Mouse (Mus musculus) E14TG2a.4 (cell line): ENCODE results near the gene Sost.

Experiments used
- CTCF ChIP-seq: conservative IDR thresholded peaks from 2 replicates; pipeline ENCODE4 v1.5.1; 2014; ENCODE audit warnings: low read length
- NANOG ChIP-seq: IDR thresholded peaks from 2 replicates; pipeline ENCODE4 v1.6.1; 2014; ENCODE audit warnings: borderline replicate concordance, low read length, mixed read lengths

DNA sequence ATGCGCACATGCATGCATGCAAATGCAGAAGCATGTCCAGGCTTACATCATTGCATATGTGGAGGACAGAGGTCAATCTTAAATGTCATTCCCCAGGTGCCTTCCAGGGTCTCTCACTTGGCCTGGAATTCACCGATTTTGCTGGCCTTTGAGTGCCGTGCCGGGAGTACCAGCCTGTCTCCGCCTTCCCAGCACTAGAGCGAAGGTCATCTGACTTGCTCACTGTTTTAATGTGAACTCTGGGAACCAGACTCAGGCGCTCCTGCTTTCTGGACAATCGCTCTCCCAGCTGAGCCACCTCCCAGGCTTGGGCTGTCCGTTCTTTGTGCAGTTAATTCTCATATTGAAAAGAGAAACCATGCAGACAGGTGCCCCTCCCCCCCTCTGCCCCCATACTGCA lies 39.5 kb upstream of the Sost start:
- TF ChIP-seq CTCF (no peak), NANOG (no peak)
